Mouse (Mus musculus) right cerebral cortex, postnatal 10 days (tissue): ENCODE data around the gene Irx5.
A peak's percentile ranks its signal among the peaks of the same experiment; 100 is the strongest.

Experiments
- DNase-seq, 2 experiments: peaks; one replicate each; pipeline ENCODE4 v3.0.0; 2021; ENCODE audit warnings: low spot score in 2 of 2

Irx5 gene

GRCm38 (mm10) chr8:92360083-92360861, 2.8 kb downstream of the Irx5 start:
- no peak for DNase-seq

- peak; percentile 55 to 58 for DNase-seq
These were observed 4.3 kb downstream of the Irx5 start for GRCm38 (mm10) chr8:92361546-92362351.

- DNase-seq = no peak
These were observed 5.1 kb downstream of the Irx5 start for GRCm38 (mm10) chr8:92362396-92363115.

GRCm38 (mm10) chr8:92363217-92364147, 6.1 kb downstream of the Irx5 start:
- no peak for DNase-seq

GRCm38 (mm10) chr8:92364148-92364775, 6.8 kb downstream of the Irx5 start:
- no peak for DNase-seq

GRCm38 (mm10) chr8:92364776-92365240, 7.4 kb downstream of the Irx5 start:
- DNase-seq = no peak

- DNase-seq = no peak
These were observed 8.0 kb downstream of the Irx5 start for GRCm38 (mm10) chr8:92365241-92365943.

GRCm38 (mm10) chr8:92365944-92366735, 8.7 kb downstream of the Irx5 start:
- no peak for DNase-seq

GRCm38 (mm10) chr8:92366736-92367267, 9.4 kb downstream of the Irx5 start:
- no peak for DNase-seq

- no peak for DNase-seq
These were observed 22.1 kb downstream of the Irx5 start for GRCm38 (mm10) chr8:92379524-92379923.

- DNase-seq = no peak
These were observed 23.1 kb downstream of the Irx5 start for GRCm38 (mm10) chr8:92380571-92380970.

- no peak for DNase-seq
These were observed 30.5 kb downstream of the Irx5 start for GRCm38 (mm10) chr8:92387893-92388292.

GRCm38 (mm10) chr8:92404218-92404617, 46.8 kb downstream of the Irx5 start:
- no peak for DNase-seq

GRCm38 (mm10) chr8:92408092-92408491, 50.7 kb downstream of the Irx5 start:
- DNase-seq = no peak

- no peak for DNase-seq
These were observed 56.2 kb downstream of the Irx5 start for GRCm38 (mm10) chr8:92413583-92413982.

- DNase-seq = no peak
These were observed 63.2 kb downstream of the Irx5 start for GRCm38 (mm10) chr8:92420666-92421065.
